Mouse (Mus musculus) thymus, adult 2 months (tissue): ENCODE results near the gene Psmc3.

Experiments
- CTCF ChIP-seq: fragments of 200-500 bp; IDR thresholded peaks from 2 replicates; pipeline ENCODE4 v1.5.1; 2012; ENCODE audit warnings: mild to moderate bottlenecking, control low read depth, low read length, moderate library complexity, borderline replicate concordance; ENCODE audit not compliant: control insufficient read depth, poor library complexity, insufficient read depth; ENCODE audit errors: extremely low read depth
- POLR2A ChIP-seq: fragments of 200-500 bp; IDR thresholded peaks from 2 replicates; pipeline ENCODE4 v1.6.1; 2012; ENCODE audit warnings: mild to moderate bottlenecking, low read length, control low read depth, moderate library complexity; ENCODE audit not compliant: control insufficient read depth, poor library complexity, insufficient read depth; ENCODE audit errors: extremely low read depth

GRCm38 (mm10) chr2:91051917-91052316 is 1.9 kb upstream of the Psmc3 start:
- TF ChIP-seq CTCF (no peak), POLR2A (no peak)
